Mouse (Mus musculus) gastrocnemius, postnatal 4 days (tissue): ENCODE results near the gene Srsf2. TPM values are rescaled to one million over a fixed set of nuclear protein-coding genes. Genes with fewer than 3 reads are reported as not detected.

Experiments
- DNase-seq, 2 experiments: peaks; one replicate each; pipeline ENCODE4 v3.0.0; 2021 to 2022; ENCODE audit warnings: low spot score in 2 of 2, mixed read lengths in 2 of 2
- total RNA-seq, 2 experiments: library from RNA; stranded (reverse); gene quantifications; 2 replicates each; pipeline ENCODE4 v1.2.3; 2021

The Srsf2 gene
- total RNA-seq, 2 experiments from 2014 or later = 181 to 207 TPM

- DNase-seq = no peak
Measured at GRCm38 (mm10) chr11:116812793-116813529, 39.9 kb downstream of the Srsf2 start.

- peak in 1 of 2 experiments; percentile 63 for DNase-seq
Measured at GRCm38 (mm10) chr11:116810983-116811901, 41.7 kb downstream of the Srsf2 start.

GRCm38 (mm10) chr11:116810528-116810927 lies 42.4 kb downstream of the Srsf2 start:
- DNase-seq = no peak

- DNase-seq = no peak
Measured at GRCm38 (mm10) chr11:116809520-116809919, 43.4 kb downstream of the Srsf2 start.

DNA sequence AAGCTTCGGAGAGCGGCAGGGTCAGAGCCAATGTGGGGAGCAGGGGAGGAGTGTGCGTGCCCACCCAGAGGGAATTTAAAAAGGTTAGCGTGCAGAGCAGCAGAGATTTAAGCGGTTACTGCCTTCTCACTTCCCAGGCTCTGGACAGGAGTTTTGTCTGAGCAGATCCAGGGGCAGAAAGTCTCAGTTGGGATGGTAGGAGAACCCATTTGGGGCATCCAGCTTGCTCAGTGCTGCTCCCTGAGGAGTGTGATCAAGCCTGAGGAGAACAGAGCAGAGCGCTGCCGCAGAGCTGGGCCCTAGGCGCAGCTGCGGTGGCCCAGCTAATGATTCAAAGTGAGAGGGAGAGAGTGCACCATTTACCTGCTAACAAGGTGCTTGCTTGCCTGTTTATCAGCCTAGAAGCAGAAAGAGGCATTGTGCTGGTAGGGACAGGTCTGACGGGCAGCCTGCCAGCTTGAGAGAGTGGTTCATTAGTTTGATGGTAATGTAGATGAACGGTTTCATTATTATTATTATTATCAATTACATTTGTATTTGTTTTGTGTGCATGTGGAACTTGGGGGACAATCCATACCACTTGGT lies 44.0 kb downstream of the Srsf2 start:
- no peak for DNase-seq

- DNase-seq = peak; percentile 76 to 83
Measured at GRCm38 (mm10) chr11:116807938-116808606, 44.8 kb downstream of the Srsf2 start.

GRCm38 (mm10) chr11:116807526-116807925 lies 45.4 kb downstream of the Srsf2 start:
- DNase-seq = no peak

- DNase-seq = no peak
Measured at GRCm38 (mm10) chr11:116807116-116807515, 45.8 kb downstream of the Srsf2 start.

DNA sequence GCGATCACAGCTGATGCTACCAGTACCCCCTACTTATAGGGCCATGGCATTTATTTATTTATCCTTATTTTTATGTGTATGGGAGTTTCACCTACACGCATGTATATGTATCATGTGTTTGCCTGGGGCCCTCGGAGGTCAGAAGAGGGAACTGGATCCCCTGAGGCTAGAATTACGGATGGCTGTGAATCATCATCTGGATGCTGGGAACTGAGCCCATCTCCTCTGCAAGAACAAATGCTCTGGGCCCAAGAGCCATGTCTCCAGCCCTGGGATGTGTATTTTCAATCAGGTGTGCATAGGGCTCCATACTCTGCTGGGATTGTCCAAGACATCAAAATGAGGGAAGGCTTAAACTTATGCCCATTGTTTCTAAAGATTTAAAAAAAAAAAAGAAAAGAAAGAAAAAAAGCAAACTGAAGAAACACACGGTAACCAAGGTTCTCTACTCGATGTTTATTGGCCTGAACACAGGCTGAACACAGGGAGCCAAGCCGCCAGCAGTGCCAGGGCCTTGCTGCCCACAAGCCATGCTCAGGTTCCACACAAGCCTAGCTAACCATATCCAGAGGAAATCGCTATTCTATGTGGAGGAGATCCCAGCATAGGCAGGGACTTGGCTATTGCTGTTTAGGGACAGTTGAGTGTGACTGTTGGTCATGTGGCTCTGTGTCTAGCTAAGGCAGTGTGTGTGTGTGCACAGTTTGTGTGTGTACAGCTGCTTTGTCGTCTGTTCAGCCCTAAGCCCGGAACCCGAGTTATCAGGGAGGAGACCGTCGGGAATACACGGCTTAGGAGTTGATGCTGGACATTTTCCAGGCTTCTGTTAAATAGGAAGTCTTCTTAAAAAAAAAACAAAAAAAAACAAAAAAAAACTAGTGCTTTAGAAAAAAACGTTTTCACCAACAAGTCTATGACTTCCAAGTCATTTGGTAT lies 46.5 kb downstream of the Srsf2 start:
- DNase-seq = no peak

GRCm38 (mm10) chr11:116802709-116803108 lies 50.2 kb downstream of the Srsf2 start:
- no peak for DNase-seq

DNA sequence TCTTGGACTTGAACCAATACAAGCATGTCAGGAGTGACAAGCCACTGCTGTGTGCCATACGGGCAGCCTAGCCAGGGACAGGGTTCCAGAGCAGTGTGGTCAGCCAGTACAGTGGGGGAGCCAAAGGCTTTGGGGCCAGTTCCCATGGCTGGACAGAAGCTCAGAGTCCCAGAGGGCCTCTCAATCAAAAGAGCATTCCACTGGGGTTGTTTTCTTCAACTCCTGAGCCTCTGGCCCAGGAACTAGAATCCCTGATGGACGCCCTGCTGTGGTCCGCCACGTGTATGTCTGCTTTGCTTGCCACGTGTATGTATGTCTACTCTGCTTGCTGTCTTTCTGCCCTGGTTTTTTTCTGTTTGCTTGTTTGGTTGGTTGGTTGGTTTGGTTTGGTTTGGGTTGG lies 51.8 kb downstream of the Srsf2 start:
- no peak for DNase-seq

Other genes starting within 250 kb of the Srsf2 start
- gene Rhbdf2, start 226.1 kb downstream of the Srsf2 start, total RNA-seq = 1 to 10 TPM; 7.4 to 9.1 TPM
- gene Prcd, start 199.6 kb downstream of the Srsf2 start, total RNA-seq = under 1 TPM; 0.86 to 0.91 TPM
- gene Cygb, start 198.8 kb downstream of the Srsf2 start, total RNA-seq = 10 to 100 TPM; 26.5 to 30.5 TPM
- not detected for gene St6galnac1, start 77.6 kb downstream of the Srsf2 start, total RNA-seq
- gene Mxra7, start 25.0 kb downstream of the Srsf2 start, total RNA-seq = 10 to 100 TPM; 54.5 to 65.3 TPM
- gene Mettl23, start 9.8 kb downstream of the Srsf2 start, total RNA-seq = 10 to 100 TPM; 23.7 to 26.6 TPM
- 10 to 100 TPM; 35.6 to 39.7 TPM for gene Jmjd6, start 9.6 kb downstream of the Srsf2 start, total RNA-seq
- gene Mfsd11, start 654 bp downstream of the Srsf2 start, total RNA-seq = 10 to 100 TPM; 42.8 to 43.1 TPM
- gene Mgat5b, start 65.8 kb upstream of the Srsf2 start, total RNA-seq = 1 to 10 TPM; 1.3 to 1.4 TPM